Mouse (Mus musculus): ENCODE results near the gene 9230112D13Rik.

DNA sequence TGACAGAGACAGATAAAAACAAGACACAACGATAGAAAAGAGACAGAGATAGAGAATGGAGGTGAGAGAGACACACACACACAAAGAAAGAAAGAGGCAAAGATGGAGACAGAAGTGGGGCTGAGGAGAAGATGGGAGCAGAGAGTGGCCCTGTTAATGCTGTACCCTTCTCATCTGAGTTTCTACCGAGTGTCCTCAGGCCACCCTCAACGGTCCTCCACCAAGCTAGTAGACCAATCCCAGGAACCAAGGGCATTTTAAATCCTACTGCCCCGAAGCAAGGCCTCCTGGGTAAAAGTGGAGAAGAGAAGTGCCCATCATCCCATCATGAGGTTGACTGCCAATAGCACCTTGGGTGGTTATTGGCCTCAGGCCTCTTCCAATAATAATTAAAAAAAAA lies 48.3 kb upstream of the 9230112D13Rik start:
- TF ChIP-seq MAX (IDR thresholded peaks at IDR 0.05; ENCODE audit: low read length) (no peak), GABPA (IDR thresholded peaks at IDR 0.05; ENCODE audit: insufficient replicate concordance, low read depth, low read length) (no peak), EP300 (IDR thresholded peaks at IDR 0.05; ENCODE audit: low read length) (no peak), MEF2A (IDR thresholded peaks at IDR 0.05; ENCODE audit: borderline replicate concordance, low read depth, low read length) (no peak), POLR2AphosphoS2 (IDR thresholded peaks at IDR 0.05; ENCODE audit: low read depth, low read length) (no peak), POLR2A (IDR thresholded peaks at IDR 0.05; ENCODE audit: low read depth, low read length) (no peak), TCF12 (IDR thresholded peaks at IDR 0.05; ENCODE audit: low read depth, low read length) (no peak), E2F4 (IDR thresholded peaks at IDR 0.05; ENCODE audit: insufficient replicate concordance, low read depth, low read length) (no peak), CTCF (conservative IDR thresholded peaks at IDR 0.05 in 1 of 2, IDR thresholded peaks at IDR 0.05 in 1 of 2; ENCODE audit: low read depth in 2 of 2, low read length in 2 of 2) (no peak), IRF4 (IDR thresholded peaks at IDR 0.05; ENCODE audit: low read depth, low read length) (no peak), ELF1 (IDR thresholded peaks at IDR 0.05; ENCODE audit: low read depth, low read length) (no peak), ETS1 (conservative IDR thresholded peaks at IDR 0.05; ENCODE audit: low read depth, low read length) (no peak), USF2 (conservative IDR thresholded peaks at IDR 0.05; ENCODE audit: low read depth, low read length) (no peak)
